Mouse (Mus musculus): ENCODE data around the gene Gm1979.
"Not testable (repeated sequence)": the region's sequence is repeated elsewhere in the genome, so short reads cannot be mapped to it uniquely, and the experiment has no call there.

DNA sequence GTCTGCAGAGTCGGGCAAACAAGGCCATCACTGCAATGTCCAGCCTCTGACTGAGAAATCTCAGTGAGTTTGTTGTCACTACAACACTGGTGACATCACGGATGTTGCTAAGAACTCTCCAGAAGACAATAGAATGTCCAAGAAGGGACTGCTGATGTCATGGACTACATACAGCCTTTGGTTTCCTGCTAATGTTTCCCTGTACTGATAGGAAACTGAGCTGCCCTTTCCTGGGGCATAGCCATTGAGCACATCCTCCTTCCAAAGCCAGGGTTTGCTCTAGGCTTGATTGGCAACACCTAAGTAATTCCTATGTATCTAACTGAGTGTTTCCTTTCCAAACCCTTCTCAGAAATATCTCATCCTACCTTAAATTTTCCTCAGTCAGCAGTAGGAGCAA lies 50.3 kb downstream of the Gm1979 start, which contains the start of gene Gm21671:
- not testable (repeated sequence) for TF ChIP-seq POLR2A (IDR thresholded peaks at IDR 0.05; ENCODE audit: borderline replicate concordance, extremely low read depth, low read depth, low read length); CTCF (IDR thresholded peaks at IDR 0.05; ENCODE audit: insufficient read depth, low read length)
